Mouse (Mus musculus) intestine, embryonic 15.5 days (tissue): Measurements from ENCODE around the gene Qprt. TPM values are rescaled to one million over a fixed set of nuclear protein-coding genes. Genes with fewer than 3 reads are reported as not detected.
"Not testable (repeated sequence)": the region's sequence is repeated elsewhere in the genome, so short reads cannot be mapped to it uniquely, and the experiment has no call there.

Source experiments
- ATAC-seq: fragments of 200-750 bp; cut with Nextera tagmentation; 2 replicates; pipeline ENCODE4 v1.8.0; 2017; ENCODE audit warnings: moderate TSS enrichment, moderate library complexity
- H3K27ac ChIP-seq: fragments of 300-500 bp; sonication (generic); 2 replicates; pipeline ENCODE4 v1.5.1; 2015; ENCODE audit warnings: mild to moderate bottlenecking, inconsistent platforms
- H3K27me3 ChIP-seq: fragments of 300-500 bp; sonication (generic); replicated peaks from 2 replicates; pipeline ENCODE4 v1.6.1; 2015; ENCODE audit warnings: inconsistent platforms
- H3K36me3 ChIP-seq: fragments of 300-500 bp; sonication (generic); 2 replicates; pipeline ENCODE4 v1.6.1; 2015; ENCODE audit warnings: inconsistent platforms
- H3K4me1 ChIP-seq: fragments of 300-500 bp; sonication (generic); replicated peaks from 2 replicates; pipeline ENCODE4 v1.6.1; 2015; ENCODE audit warnings: inconsistent platforms
- H3K4me2 ChIP-seq: fragments of 300-500 bp; sonication (generic); replicated peaks from 2 replicates; pipeline ENCODE4 v1.6.1; 2015; ENCODE audit warnings: mild to moderate bottlenecking, inconsistent platforms
- H3K4me3 ChIP-seq: fragments of 300-500 bp; sonication (generic); replicated peaks from 2 replicates; pipeline ENCODE4 v1.5.1; 2015; ENCODE audit warnings: inconsistent platforms
- H3K9ac ChIP-seq: fragments of 300-500 bp; sonication (generic); 2 replicates; pipeline ENCODE4 v1.6.1; 2015; ENCODE audit warnings: inconsistent platforms
- H3K9me3 ChIP-seq: fragments of 300-500 bp; sonication (generic); 2 replicates; pipeline ENCODE4 v1.6.1; 2016; ENCODE audit warnings: inconsistent platforms
- WGBS: fragments of 180-500 bp; shearing (Covaris S2); methylation state at CpG from one replicate; pipeline ENCODE4 v1.1.7; 2015; 5-methylcytosine and 5-hydroxymethylcytosine counted together
- polyA plus RNA-seq: library from polyadenylated mRNA; unstranded; fragments of >200 nt; fragmentation: Nextera tagmentation; extraction: Ambion mirVana; gene quantifications from 2 replicates; pipeline ENCODE4 v1.2.1, GENCODE M21; 2015

Gene Qprt
- polyA plus RNA-seq, 1 experiment from 2014 or later: 5.3 TPM

DNA sequence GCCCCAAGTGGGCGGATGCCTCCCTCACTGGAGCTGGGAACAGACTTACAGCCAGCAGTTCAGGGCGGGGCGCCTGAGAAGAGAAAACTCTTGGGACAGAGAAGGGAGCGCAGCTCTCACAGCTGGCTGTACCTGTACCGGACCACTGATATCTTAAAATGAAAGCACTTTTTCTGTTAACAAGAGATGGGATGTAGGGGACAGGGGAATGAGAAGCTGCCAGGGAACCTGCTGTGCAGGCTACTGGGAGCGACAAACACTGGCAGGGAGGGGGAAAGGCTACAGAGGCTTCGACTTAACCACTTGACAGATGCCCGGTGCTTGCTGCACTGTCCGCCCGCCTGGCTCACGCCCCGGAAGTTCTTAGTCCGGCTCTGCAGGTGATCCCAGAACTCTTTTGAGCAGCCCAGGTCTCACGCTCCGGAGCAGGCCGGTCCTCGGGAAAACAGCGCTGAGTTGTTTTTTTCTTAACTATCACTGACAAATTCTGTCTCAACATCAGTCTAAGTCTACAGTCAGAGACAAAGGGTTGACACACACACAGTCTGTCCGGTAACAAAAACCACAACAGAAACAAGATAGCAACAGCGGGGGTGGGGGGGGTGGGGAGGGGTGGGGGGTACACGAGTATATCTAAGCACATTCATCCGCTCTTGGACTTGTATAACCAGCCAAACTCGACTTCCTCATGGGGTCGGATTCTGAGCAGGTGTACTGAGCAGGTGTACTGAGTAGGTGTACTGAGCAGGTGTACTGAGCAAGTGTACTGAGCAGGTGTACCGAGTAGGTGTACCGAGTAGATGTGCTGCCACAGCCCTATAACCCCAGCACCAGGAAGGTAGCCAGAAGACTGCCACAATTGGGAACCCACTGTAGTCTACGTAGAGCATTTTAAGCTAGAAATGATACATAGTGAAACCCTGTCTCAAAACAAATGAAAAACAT, 32.9 kb downstream of the Qprt start:
- Histone ChIP-seq H3K9me3 (no peaks in the 10 kb centered on the region), H3K27ac (0 out of 2 replicates have a peak overlapping the region, but pooled peaks have one; percentile 27), H3K27me3 (no peaks in the 10 kb centered on the region), H3K4me2 (peak overlapping the region; percentile 48), H3K4me1 (peaks cover 15% of the 10 kb centered on the region; the same call in 1 of the 2 replicates), H3K4me3 (peak overlapping the region; percentile 19; the same call in 1 of the 2 replicates), H3K36me3 (no peaks in the 10 kb centered on the region), H3K9ac (peak overlapping the region; percentile 23; the same call in 1 of the 2 replicates)
- WGBS: 18% methylated on average over 27 of the region's 27 CpGs
- ATAC-seq: no peak

DNA sequence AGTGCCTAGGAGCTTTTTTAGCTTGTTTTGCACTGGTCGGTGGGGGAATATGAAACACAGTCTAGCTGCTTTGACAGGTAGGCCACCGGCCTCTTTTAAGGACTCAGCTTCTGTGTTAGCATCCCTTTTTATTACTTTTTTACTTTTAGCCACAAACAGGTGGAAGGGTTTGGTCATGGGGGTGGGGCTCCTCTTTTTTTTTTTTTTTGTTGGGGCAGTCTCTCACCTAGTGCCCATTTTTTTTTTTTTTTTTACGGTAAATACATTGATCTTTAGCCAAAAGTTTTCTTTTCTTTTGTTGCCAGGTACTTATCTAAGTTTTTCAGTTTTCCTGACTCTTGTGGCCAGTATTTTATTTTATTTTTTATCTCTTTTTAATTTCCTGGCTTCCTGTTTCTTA, 33.9 kb downstream of the Qprt start:
- WGBS: 79% methylated on average over 3 of the region's 3 CpGs
- Histone ChIP-seq H3K4me3 (no peak overlapping the region), H3K27me3 (no peaks in the 10 kb centered on the region), H3K9me3 (no peaks in the 10 kb centered on the region), H3K27ac (no peak overlapping the region), H3K4me1 (peaks cover 15% of the 10 kb centered on the region; the same call in 1 of the 2 replicates), H3K4me2 (no peak overlapping the region), H3K9ac (no peak overlapping the region), H3K36me3 (no peaks in the 10 kb centered on the region)
- no peak for ATAC-seq

DNA sequence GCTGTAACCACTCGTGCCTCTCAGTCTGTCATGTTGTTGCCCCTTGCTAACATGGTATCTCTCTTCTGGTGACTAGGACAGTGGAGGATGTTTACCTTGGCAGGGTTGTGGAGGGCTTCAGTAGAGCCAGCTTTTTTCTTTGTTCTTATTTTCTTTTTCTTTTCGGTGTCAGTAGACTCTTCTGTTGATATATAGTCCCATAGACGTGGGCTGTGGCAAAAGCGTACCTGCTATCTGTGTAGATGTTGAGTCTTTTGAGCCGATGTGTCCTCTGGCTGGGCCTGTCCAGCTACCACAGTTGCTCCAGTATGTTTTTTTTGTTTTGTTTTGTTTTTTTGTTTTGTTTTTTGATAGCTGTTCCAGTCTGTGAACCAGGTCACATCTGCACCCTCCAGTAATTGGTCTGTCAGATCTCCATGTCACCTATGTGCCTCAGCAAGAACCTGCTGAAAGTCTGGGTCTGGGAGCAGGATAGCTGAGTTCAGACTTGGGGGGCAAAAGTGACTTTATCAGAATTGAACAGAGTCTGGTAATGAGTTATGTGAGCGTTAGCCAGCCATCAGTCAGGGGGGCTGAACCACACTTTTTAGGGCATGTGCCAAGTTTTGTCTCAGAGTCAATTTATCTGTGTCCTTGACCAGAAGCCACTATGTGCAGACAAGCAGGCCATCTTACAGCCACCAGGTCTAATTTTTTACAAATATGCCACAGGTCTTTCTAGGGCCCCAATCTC, 34.6 kb downstream of the Qprt start, which contains the start of gene Zg16:
Zg16 (minus strand) TSS at position 51 of the 733 bp plus-strand sequence.
- H3K27ac ChIP-seq, H3K9ac ChIP-seq, ATAC-seq, H3K9me3 ChIP-seq, H3K27me3 ChIP-seq, H3K4me3 ChIP-seq, H3K4me2 ChIP-seq, H3K36me3 ChIP-seq: not testable (repeated sequence)
- WGBS: 81% methylated on average over 6 of the region's 6 CpGs
- H3K4me1 ChIP-seq: peaks cover 15% of the 10 kb centered on the region; the same call in 1 of the 2 replicates

DNA sequence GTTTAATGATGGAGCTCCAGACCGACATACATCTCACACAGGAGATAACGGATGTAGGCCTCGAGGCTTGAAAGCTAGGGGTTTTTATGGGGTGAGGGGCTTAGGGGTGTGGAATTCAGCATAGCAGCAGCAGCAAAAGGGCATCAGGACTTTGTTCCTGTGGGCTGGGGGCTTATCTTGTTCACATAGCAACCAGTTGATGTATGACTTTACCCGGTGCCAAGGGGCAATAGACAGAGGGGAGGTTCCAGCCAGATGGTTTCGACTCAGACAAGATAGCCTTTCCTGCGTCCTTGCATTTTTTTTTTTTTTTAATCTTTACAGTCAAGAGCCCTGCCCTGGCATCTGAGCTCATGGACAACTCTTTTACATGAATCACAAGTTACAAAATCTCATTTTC, 36.3 kb downstream of the Qprt start:
- not testable (repeated sequence) for H3K27ac ChIP-seq, H3K36me3 ChIP-seq, ATAC-seq, H3K27me3 ChIP-seq, H3K9me3 ChIP-seq, H3K4me2 ChIP-seq, H3K9ac ChIP-seq, H3K4me3 ChIP-seq, H3K4me1 ChIP-seq
- WGBS: 42% methylated on average over 6 of the region's 6 CpGs

DNA sequence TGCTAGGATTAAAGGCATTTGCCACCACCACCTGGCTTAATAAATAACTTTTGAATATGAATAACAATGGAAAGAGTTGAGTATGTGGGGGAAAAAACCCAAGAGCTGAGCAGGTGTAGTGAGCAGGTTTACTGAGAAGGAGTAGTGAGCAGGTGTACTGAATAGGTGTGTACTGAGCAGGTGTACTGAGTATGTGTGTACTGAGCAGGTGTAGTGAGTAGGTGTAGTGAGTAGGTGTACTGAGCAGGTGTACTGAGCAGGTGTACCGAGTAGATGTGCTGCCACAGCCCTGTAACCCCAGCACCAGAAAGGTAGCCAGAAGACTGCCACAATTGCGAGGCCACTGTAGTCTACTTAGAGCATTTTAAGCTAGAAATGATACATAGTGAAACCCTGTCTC, 37.2 kb downstream of the Qprt start:
- ATAC-seq: peak; percentile 38; the same call in 1 of the 2 replicates
- no peak overlapping the region for H3K4me3 ChIP-seq
- no peaks in the 10 kb centered on the region for H3K9me3 ChIP-seq
- 77% methylated on average over 2 of the region's 2 CpGs for whole genome bisulfite sequencing
- H3K4me2 ChIP-seq: no peak overlapping the region
- H3K9ac ChIP-seq: no peak overlapping the region
- no peaks in the 10 kb centered on the region for H3K36me3 ChIP-seq
- H3K27ac ChIP-seq: no peak overlapping the region
- H3K27me3 ChIP-seq: no peaks in the 10 kb centered on the region
- H3K4me1 ChIP-seq: peaks cover 6% of the 10 kb centered on the region; the same call in 1 of the 2 replicates

DNA sequence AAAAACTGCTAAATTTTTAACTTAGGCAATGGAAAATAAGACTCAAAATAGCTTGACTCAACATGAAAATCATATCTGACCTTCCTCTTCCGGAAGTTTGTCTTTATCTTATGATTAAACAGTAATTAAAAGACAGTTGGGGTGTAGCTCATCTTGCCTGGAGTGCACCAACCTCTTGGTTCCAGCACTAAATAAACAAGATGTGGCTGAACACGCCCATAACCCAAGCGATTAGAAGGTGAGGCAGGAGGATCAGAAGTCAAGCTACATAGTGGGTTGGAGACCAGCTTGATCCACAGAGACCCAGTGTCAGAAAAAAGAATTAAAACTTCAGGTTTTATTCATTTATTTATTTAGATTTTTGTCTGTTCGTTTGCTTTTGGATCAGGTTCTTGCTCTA, 38.3 kb downstream of the Qprt start:
- H3K27ac ChIP-seq: no peak overlapping the region
- ATAC-seq: no peak
- no peak overlapping the region for H3K4me3 ChIP-seq
- no peak overlapping the region for H3K9ac ChIP-seq
- no peaks in the 10 kb centered on the region for H3K27me3 ChIP-seq
- WGBS: 67% methylated on average over 4 of the region's 4 CpGs
- no peaks in the 10 kb centered on the region for H3K36me3 ChIP-seq
- H3K4me1 ChIP-seq: no peaks in the 10 kb centered on the region
- H3K4me2 ChIP-seq: no peak overlapping the region
- no peaks in the 10 kb centered on the region for H3K9me3 ChIP-seq

DNA sequence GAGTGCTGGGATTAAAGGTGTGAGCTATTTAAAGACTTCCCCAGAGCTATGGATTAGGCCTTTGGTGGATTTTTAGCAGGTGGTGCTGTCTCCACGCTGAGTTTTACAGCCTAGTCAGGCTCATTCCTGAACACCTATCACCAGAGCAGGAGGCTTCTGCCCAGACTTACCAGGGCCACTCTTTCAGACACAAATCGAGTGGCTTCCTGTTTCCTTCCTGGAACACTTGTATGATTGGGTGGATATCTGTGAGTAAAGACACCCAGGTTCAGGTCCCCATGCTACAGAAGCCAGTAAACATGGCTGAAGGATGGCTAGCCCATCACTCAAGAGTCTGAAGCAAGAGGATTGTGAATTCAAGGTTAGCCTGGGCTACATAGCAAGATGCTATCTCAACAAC, 39.0 kb downstream of the Qprt start:
- no peak overlapping the region for H3K9ac ChIP-seq
- H3K9me3 ChIP-seq: no peaks in the 10 kb centered on the region
- H3K27me3 ChIP-seq: no peaks in the 10 kb centered on the region
- H3K4me3 ChIP-seq: no peak overlapping the region
- no peaks in the 10 kb centered on the region for H3K4me1 ChIP-seq
- no peak overlapping the region for H3K4me2 ChIP-seq
- no peaks in the 10 kb centered on the region for H3K36me3 ChIP-seq
- H3K27ac ChIP-seq: no peak overlapping the region
- WGBS: 43% methylated on average over 2 of the region's 2 CpGs
- ATAC-seq: no peak

DNA sequence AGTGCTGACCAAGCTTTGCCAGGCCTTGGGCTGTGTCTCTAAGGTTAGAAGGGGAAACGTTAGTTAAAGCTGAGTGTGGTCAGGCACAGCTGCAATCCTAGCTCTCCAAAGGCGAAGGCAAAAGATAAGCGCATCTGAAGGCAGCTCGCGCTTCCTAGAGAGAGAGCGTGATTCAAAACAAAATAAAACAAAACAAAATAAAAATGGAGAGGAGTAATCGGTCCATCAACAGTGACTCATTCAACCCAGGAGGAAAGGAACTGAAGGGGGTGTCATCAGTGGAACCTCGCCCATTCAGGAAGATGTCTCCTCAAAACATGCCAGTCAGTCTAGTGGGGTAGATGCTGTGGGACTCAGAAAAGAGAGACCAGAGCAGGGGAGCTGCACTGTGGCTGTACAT, 39.8 kb downstream of the Qprt start:
- Histone ChIP-seq H3K9me3 (no peaks in the 10 kb centered on the region), H3K9ac (no peak overlapping the region)
- WGBS: 83% methylated on average over 8 of the region's 8 CpGs

DNA sequence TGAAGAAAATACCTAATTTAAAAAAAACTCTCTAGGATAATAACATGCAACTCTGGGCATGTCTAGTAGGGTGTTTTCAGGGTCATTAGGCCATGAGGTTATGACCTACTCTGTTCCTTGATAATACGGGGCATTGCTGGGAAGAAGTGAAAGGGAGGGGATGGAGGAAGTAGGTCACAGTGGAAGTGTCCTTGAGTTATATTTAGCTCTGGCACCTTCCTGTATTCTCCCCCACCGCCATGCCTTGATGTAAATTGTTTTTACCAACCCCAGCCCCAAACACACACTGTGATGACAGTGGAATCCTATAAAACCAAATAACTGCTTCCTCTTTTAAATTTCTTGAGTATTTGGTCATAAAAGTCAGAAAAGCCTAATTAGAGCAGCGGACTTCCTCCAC, 42.0 kb downstream of the Qprt start:
- Histone ChIP-seq H3K9me3 (no peaks in the 10 kb centered on the region), H3K27ac (no peak overlapping the region), H3K36me3 (no peaks in the 10 kb centered on the region), H3K4me2 (no peak overlapping the region), H3K27me3 (no peaks in the 10 kb centered on the region), H3K4me3 (no peak overlapping the region), H3K4me1 (no peaks in the 10 kb centered on the region), H3K9ac (no peak overlapping the region)
- 56% methylated on average over 3 of the region's 3 CpGs for WGBS
- ATAC-seq: no peak

More for the DNA sequence above, 39.8 kb downstream of the Qprt start:
- H3K4me1 ChIP-seq: no peaks in the 10 kb centered on the region
- H3K27ac ChIP-seq: no peak overlapping the region
- H3K4me3 ChIP-seq: no peak overlapping the region
- no peaks in the 10 kb centered on the region for H3K27me3 ChIP-seq
- no peak overlapping the region for H3K4me2 ChIP-seq
- no peaks in the 10 kb centered on the region for H3K36me3 ChIP-seq
- ATAC-seq: no peak

DNA sequence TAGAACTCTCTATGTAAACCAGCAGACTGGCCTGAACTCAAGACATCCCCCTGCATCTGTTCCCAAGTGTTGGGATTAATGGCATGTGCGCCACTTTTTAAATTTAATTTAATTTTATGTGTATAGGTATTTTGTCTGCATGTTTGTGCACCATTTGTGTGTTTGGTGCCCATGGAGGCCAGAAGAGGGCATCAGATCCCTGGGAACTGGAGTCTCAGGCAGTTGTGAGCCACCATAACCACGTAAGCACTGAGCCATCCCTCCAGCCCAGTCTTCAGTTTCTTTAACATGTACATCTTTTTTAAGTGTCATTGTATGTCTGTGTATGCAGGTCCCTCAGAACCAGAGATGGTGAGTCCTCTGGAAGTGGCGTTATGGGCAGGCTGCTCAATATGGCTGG, 44.3 kb downstream of the Qprt start:
- Histone ChIP-seq H3K4me3 (no peak overlapping the region), H3K27me3 (no peaks in the 10 kb centered on the region), H3K4me1 (no peaks in the 10 kb centered on the region), H3K36me3 (no peaks in the 10 kb centered on the region), H3K4me2 (no peak overlapping the region), H3K27ac (no peak overlapping the region), H3K9ac (no peak overlapping the region), H3K9me3 (no peaks in the 10 kb centered on the region)
- 83% methylated on average over 3 of the region's 3 CpGs for WGBS
- no peak for ATAC-seq

DNA sequence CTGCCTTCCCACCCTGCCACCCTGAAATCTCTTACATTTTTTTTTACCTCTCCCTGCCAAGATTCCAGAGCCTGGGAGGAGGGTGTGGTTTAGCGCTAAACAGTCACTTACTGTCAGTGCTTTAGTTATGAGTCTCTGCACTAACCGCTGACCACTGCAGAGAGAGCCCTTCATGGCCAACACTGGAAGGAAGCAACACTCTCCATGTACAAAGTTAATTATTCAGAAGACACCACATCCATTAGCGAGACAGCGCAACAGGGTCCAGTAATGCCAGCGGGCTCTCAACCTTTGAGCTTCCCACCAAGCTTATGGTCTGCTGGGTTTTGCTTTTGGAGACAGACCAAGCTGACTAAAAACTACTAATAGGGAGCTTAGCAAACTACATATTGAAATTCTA, 45.8 kb downstream of the Qprt start:
- Histone ChIP-seq H3K27me3 (no peaks in the 10 kb centered on the region), H3K9ac (no peak overlapping the region), H3K9me3 (no peaks in the 10 kb centered on the region), H3K27ac (no peak overlapping the region), H3K36me3 (no peaks in the 10 kb centered on the region), H3K4me3 (no peak overlapping the region), H3K4me2 (no peak overlapping the region), H3K4me1 (0 out of 2 replicates have a peak, but pooled peaks cover 4% of the 10 kb centered on the region)
- WGBS: 86% methylated on average over 5 of the region's 5 CpGs
- no peak for ATAC-seq

DNA sequence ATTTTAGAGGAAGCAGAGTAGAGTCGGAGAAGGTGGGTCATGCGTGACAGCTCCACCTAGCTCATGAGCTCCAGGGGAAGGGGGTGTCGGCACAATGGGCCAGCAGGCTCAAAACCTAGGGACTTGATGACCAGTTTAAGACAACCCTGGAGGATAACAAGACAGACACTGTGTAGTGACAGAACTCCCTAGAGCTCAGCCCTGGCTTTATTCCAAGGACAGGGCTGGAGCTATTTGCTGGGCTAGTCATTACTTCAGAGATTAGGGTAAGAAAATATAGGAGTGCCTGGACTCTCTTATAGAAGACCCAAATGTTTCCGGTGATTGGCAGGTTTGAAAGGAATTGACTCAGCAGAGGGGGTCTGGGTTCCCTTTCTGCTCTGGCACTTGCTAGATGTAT, 48.8 kb downstream of the Qprt start:
- no peak for ATAC-seq
- Histone ChIP-seq H3K4me1 (0 out of 2 replicates have a peak, but pooled peaks cover 4% of the 10 kb centered on the region), H3K9ac (no peak overlapping the region), H3K27me3 (no peaks in the 10 kb centered on the region), H3K36me3 (no peaks in the 10 kb centered on the region), H3K9me3 (no peaks in the 10 kb centered on the region), H3K4me3 (no peak overlapping the region), H3K27ac (no peak overlapping the region), H3K4me2 (no peak overlapping the region)
- 89% methylated on average over 4 of the region's 4 CpGs for WGBS
